Mouse (Mus musculus) myocyte (in vitro differentiated cells): ENCODE measurements around the gene Yae1d1. TPM values are rescaled to one million over a fixed set of nuclear protein-coding genes. Genes with fewer than 3 reads are reported as not detected.
A peak's percentile ranks its signal among the peaks of the same experiment; 100 is the strongest.

Experiments
- H3K27me3 ChIP-seq: one replicate; pipeline ENCODE4 v1.6.1; 2011; ENCODE audit not compliant: control insufficient read depth, insufficient read depth, insufficient read length
- H3K36me3 ChIP-seq: one replicate; pipeline ENCODE4 v1.6.1; 2011; ENCODE audit not compliant: control insufficient read depth, insufficient read depth
- H3K4me2 ChIP-seq: one replicate; pipeline ENCODE4 v1.6.1; 2011; ENCODE audit warnings: low read depth, control low read depth
- H3K4me3 ChIP-seq: one replicate; pipeline ENCODE4 v1.5.1; 2011; ENCODE audit warnings: mild to moderate bottlenecking, control low read depth, moderate library complexity
- H3K79me2 ChIP-seq: one replicate; pipeline ENCODE4 v1.6.1; 2011; ENCODE audit not compliant: control insufficient read depth, insufficient read depth
- H3ac ChIP-seq: one replicate; pipeline ENCODE4 v1.6.1; 2011; ENCODE audit not compliant: control insufficient read depth, insufficient read length
- CEBPB ChIP-seq: IDR thresholded peaks from 2 replicates; pipeline ENCODE4 v1.6.1; 2011; ENCODE audit warnings: mild to moderate bottlenecking, moderate library complexity; ENCODE audit not compliant: poor library complexity, insufficient read depth, severe bottlenecking
- E2F4 ChIP-seq: IDR thresholded peaks from one replicate; pipeline ENCODE4 v1.6.1; 2011; ENCODE audit warnings: mild to moderate bottlenecking, control low read depth, moderate library complexity; ENCODE audit not compliant: insufficient read depth
- MAX ChIP-seq: IDR thresholded peaks from one replicate; pipeline ENCODE4 v1.6.1; 2011; ENCODE audit warnings: low read depth, mild to moderate bottlenecking, control low read depth
- MYOD1 ChIP-seq, 3 experiments: IDR thresholded peaks; one replicate each; pipeline ENCODE4 v1.6.1; 2011; ENCODE audit warnings: control low read depth in 2 of 3, low read depth in 2 of 3, mild to moderate bottlenecking in 2 of 3, moderate library complexity in 1 of 3; ENCODE audit not compliant: insufficient read length in 2 of 3, control insufficient read depth in 1 of 3
- MYOG ChIP-seq, 3 experiments: IDR thresholded peaks; one replicate each; pipeline ENCODE4 v1.6.1; 2011; ENCODE audit warnings: control low read depth in 2 of 3, low read depth in 2 of 3, mild to moderate bottlenecking in 2 of 3; ENCODE audit not compliant: insufficient read length in 2 of 3, control insufficient read depth in 1 of 3, insufficient read depth in 1 of 3
- POLR2A ChIP-seq: IDR thresholded peaks from one replicate; pipeline ENCODE4 v1.6.1; 2011; ENCODE audit warnings: low read depth, mild to moderate bottlenecking, control low read depth, moderate library complexity; ENCODE audit not compliant: insufficient read length
- POLR2AphosphoS2 ChIP-seq: IDR thresholded peaks from one replicate; pipeline ENCODE4 v1.6.1; 2011; ENCODE audit warnings: low read depth, control low read depth; ENCODE audit not compliant: insufficient read length
- REST ChIP-seq: IDR thresholded peaks from one replicate; pipeline ENCODE4 v1.6.1; 2011; ENCODE audit warnings: mild to moderate bottlenecking, control low read depth, moderate library complexity; ENCODE audit not compliant: insufficient read depth, insufficient read length
- SRF ChIP-seq: IDR thresholded peaks from one replicate; pipeline ENCODE4 v1.6.1; 2011; ENCODE audit warnings: low read depth; ENCODE audit not compliant: control insufficient read depth, insufficient read length
- TCF12 ChIP-seq: IDR thresholded peaks from one replicate; pipeline ENCODE4 v1.6.1; 2011; ENCODE audit warnings: mild to moderate bottlenecking, control low read depth; ENCODE audit not compliant: poor library complexity, insufficient read depth, severe bottlenecking
- TCF3 ChIP-seq: IDR thresholded peaks from one replicate; pipeline ENCODE4 v1.6.1; 2011; ENCODE audit warnings: low read depth, control low read depth; ENCODE audit not compliant: insufficient read length
- USF1 ChIP-seq: IDR thresholded peaks from one replicate; pipeline ENCODE4 v1.6.1; 2011; ENCODE audit warnings: low read depth, mild to moderate bottlenecking, control low read depth, moderate library complexity
- polyA plus RNA-seq: library from polyadenylated mRNA; unstranded; fragments of >200 nt; fragmentation: generic; extraction: Trizol; gene quantifications from one replicate; pipeline ENCODE4 v1.2.1, GENCODE M21; 2012; ENCODE audit warnings: missing spikeins

Gene Yae1d1
- polyA plus RNA-seq, 1 experiment, result 19.1 TPM

DNA sequence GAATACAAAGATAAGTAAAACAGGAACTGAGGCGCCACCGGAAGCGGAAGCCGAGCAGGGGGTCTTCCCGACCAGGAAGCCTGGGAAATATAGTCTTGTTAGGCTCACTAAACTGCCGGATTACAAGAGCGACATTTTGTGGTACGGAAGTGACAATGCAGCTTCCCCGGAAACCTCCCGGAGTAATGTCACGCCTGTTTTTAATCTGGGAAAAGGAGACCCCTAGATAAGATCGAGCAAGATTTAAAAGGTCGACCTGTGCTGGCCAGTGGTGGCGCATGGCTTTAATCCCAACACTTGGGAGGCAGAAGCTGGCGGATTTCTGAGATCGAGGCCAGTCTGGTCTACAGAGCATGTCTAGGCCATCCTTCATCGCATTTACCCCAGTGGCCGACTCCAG is 43.6 kb downstream of the Yae1d1 start:
- peaks cover 8% of the 10 kb centered on the region for H3K79me2 ChIP-seq
- H3ac ChIP-seq, result no peak overlapping the region
- H3K36me3 ChIP-seq, result no peaks in the 10 kb centered on the region
- no peak overlapping the region for H3K4me2 ChIP-seq
- TF ChIP-seq SRF (no peak), USF1 (no peak), MYOG (IDR thresholded peaks at IDR 0.05; ENCODE audit: control insufficient read depth in 1 of 3, insufficient read depth in 1 of 3, insufficient read length in 2 of 3, low read depth in 2 of 3) (no peak), TCF12 (no peak), REST (no peak), POLR2A (no peak), TCF3 (no peak), MYOD1 (IDR thresholded peaks at IDR 0.05; ENCODE audit: control insufficient read depth in 1 of 3, insufficient read length in 2 of 3, low read depth in 2 of 3) (no peak), E2F4 (no peak), POLR2AphosphoS2 (no peak), CEBPB (no peak), MAX (no peak)
- H3K4me3 ChIP-seq, result no peak overlapping the region
- no peaks in the 10 kb centered on the region for H3K27me3 ChIP-seq

DNA sequence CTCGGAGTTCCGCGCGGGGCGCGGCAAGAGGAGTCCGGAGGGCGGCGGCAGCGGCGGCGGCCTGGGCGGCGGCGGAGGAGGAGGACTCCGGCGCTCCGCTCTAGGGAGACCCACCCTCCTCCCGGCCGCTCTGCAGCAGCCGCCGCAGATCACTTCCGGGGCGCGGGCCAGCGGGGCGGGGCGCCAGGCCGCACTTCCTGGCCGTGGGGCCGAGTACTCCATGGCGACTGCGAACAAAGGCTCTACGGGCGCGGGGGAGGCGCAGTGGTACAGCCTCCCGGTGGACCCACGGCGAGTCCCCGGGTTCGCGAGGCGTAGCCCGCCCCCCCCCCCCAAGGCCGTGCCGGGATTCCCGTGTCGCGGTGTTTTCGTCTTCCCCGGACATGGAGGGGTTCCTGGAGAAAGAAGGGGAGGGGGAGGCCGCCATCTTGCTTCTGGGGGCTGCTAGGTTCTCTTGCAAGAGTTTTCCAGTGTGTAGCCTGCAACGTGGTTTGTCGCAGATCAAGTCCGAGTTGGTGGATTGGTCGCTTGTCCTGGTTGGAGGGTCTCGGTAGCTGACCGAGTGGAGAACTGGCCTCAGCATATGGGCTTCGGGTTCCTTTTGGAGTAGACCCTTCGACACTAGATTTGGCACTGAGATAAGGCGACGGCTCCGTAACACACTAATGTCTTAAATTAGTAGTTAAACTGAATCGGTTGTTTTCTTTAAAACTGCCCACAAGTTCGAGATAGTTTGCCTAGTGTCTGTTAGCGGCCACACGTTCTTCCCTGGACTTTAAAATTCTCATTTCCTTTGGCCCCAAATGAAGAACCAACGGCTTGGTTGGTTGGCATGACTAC is 48.9 kb downstream of the Yae1d1 start, which contains the start of gene Rala:
Gene Rala, minus strand, starts transcription at position 162 of the 840 bp plus-strand sequence.
- Histone ChIP-seq H3K4me3 (peak within 1 kb of the TSS; percentile 60), H3K79me2 (peaks cover 55% of the 10 kb centered on the region), H3K36me3 (no peaks in the 10 kb centered on the region), H3K27me3 (no peaks in the 10 kb centered on the region), H3ac (peak within 1 kb of the TSS; percentile 53), H3K4me2 (peak within 1 kb of the TSS; percentile 96)
- TF ChIP-seq MYOG (IDR thresholded peaks at IDR 0.05; ENCODE audit: control insufficient read depth in 1 of 3, insufficient read depth in 1 of 3, insufficient read length in 2 of 3, low read depth in 2 of 3) (peak in 1 of 3 experiments; percentile 9), E2F4 (no peak), POLR2A (peak; percentile 85), POLR2AphosphoS2 (peak; percentile 74)

DNA sequence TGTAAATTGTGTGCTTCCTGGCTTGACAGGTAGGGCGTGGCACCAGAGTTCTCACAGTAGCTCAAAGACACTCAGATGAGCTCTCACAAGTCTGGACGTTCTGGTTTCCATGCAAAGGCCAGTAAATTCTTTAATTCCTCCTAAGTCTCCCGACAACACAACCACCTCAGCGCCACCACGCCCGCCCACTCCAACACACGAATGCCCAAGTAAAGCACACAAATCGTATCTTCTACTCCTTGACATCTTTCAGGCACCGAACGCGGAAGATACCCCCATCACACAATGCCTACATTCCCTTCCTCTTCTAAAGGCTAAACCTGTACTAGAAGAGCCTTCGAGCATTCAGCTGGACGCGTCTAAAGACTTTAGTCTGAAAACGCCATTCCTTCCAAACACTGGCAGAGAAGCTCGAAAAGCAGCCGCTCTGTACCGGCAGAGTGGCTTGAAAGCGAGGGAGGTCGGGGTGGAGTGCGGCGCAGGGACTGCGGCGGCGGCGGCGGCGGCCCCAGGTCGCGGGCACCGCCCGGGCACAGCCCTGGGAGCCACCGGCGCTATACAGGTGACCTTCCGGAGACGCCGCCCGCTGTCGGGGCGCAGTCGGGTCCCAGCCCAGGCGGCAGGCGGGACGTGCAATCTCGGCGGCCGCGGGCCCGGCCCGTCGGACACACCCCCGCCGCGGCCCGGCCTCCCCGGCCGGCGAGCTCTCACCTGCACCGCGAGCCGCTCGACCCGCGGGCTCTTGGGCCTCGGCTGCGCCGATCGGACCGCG is 49.7 kb downstream of the Yae1d1 start:
- Histone ChIP-seq H3K27me3 (no peaks in the 10 kb centered on the region), H3K4me2 (peak overlapping the region; percentile 88), H3K36me3 (no peaks in the 10 kb centered on the region), H3K79me2 (peaks cover 63% of the 10 kb centered on the region), H3K4me3 (peak overlapping the region; percentile 60), H3ac (peak overlapping the region; percentile 53)
- TF ChIP-seq USF1, result no peak
- TF ChIP-seq SRF, result no peak
- no peak for TF ChIP-seq POLR2AphosphoS2
- no peak for TF ChIP-seq E2F4
- TF ChIP-seq MAX, result no peak

DNA sequence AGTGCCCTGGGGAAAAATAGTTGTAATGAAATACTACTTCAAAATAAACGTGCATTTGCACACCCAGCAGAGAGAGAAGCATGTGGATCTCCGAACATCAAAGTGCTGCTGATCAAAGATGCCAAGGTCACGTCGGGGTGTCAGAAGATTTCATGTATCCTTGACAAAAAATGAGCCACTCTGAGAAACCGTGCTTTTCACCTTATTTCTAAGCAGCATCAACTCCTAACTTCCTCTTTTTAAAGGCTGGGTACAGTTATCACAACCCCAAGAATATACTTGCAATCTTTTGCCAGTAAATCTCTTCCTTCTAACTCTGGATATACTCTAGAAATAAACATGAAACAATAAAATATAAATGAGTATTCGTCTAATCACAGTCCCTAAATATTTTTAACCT is 50.8 kb downstream of the Yae1d1 start:
- H3K4me3 ChIP-seq, result peak overlapping the region; percentile 60
- H3K27me3 ChIP-seq, result no peaks in the 10 kb centered on the region
- no peak overlapping the region for H3ac ChIP-seq
- H3K79me2 ChIP-seq, result peaks cover 66% of the 10 kb centered on the region
- H3K4me2 ChIP-seq, result no peak overlapping the region
- H3K36me3 ChIP-seq, result no peaks in the 10 kb centered on the region
- no peak for TF ChIP-seq POLR2A
- no peak for TF ChIP-seq MYOD1 (IDR thresholded peaks at IDR 0.05; ENCODE audit: control insufficient read depth in 1 of 3, insufficient read length in 2 of 3, low read depth in 2 of 3)
- TF ChIP-seq REST, result no peak
- TF ChIP-seq SRF, result no peak
- TF ChIP-seq MAX, result no peak
- no peak for TF ChIP-seq TCF3
- TF ChIP-seq USF1, result no peak
- TF ChIP-seq MYOG (IDR thresholded peaks at IDR 0.05; ENCODE audit: control insufficient read depth in 1 of 3, insufficient read depth in 1 of 3, insufficient read length in 2 of 3, low read depth in 2 of 3), result no peak
- no peak for TF ChIP-seq POLR2AphosphoS2
- TF ChIP-seq E2F4, result no peak

Other genes with a start within 250 kb of the Yae1d1 start
- gene Cdk13, start 188.3 kb downstream of the Yae1d1 start, polyA plus RNA-seq, result 11.6 TPM
- gene Rala, start 49.1 kb downstream of the Yae1d1 start, polyA plus RNA-seq, result 41.3 TPM